ENCODE assay signal across 8 mouse cellular contexts in the genomic region with DNA sequence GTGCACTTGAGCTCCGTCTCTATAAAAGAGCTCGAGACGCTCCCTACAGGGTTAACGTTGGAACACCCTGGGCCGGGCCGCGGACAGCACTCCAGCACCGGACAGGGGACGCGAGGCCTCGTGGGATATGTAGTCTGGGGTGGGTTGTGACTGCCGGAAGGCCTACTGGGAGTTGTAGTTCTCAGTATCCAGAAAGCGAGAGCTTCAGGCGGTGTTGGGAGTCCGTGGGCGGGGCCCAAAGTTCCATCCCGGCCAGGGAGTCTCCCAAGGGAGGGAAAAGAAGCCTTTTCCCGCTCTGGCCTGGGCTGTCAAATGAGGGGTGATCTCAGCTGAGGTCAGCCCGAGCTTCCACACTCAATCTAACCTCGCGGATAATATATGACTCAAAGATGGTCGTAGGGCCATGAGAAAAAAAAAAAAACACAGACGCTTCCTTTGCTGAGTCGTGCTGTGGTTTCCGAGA. TPM values are rescaled to one million over a fixed set of nuclear protein-coding genes. Genes with fewer than 3 reads are reported as not detected.
A peak's percentile ranks its signal among the peaks of the same experiment; 100 is the strongest.
DNase-seq lines count a peak whose midpoint lies in the region; ATAC-seq lines count a peak whose summit lies in the region.

No protein-coding gene starts in this region.

- peak; percentile 94 for ATAC-seq in hindbrain, embryonic 13.5 days (ENCODE audit: low FRiP score)

- H3K9me3 ChIP-seq in hindbrain, embryonic 13.5 days, result peaks cover 8% of the 10 kb centered on the region; the same call in 1 of the 2 replicates

- peaks cover 27% of the 10 kb centered on the region for H3K27me3 ChIP-seq in hindbrain, embryonic 13.5 days

- H3K4me1 ChIP-seq in hindbrain, embryonic 13.5 days (replicated peaks), result peaks cover 54% of the 10 kb centered on the region

- H3K4me3 ChIP-seq in hindbrain, embryonic 13.5 days, result peak overlapping the region; percentile 73

- peak; percentile 95 for DNase-seq in NIH3T3 (ENCODE audit: low read depth)
- peak; percentile 94 to 97 for DNase-seq in cerebellum, postnatal 10 days
- DNase-seq in frontal cortex, postnatal 10 days (ENCODE audit: low spot score in 2 of 2), result peak; percentile 92 to 95
- DNase-seq in layer of hippocampus, postnatal 25 days (ENCODE audit: extremely low spot score in 1 of 2, low spot score in 1 of 2), result peak; percentile 74 to 76
- DNase-seq in lung, postnatal 25 days (ENCODE audit: low spot score), result peak; percentile 98
- peak; percentile 95 for DNase-seq in retina, embryonic 14.5 days (ENCODE audit: low spot score)
- DNase-seq in thymus, postnatal 4 days, result peak; percentile 87

- WGBS in hindbrain, embryonic 13.5 days, result under 1% methylated on average over 25 of the region's 25 CpGs

- H3K27ac ChIP-seq in hindbrain, embryonic 13.5 days, result peak overlapping the region; percentile 95

- peak overlapping the region; percentile 88 for H3K9ac ChIP-seq in hindbrain, embryonic 13.5 days

- peaks cover 31% of the 10 kb centered on the region for H3K36me3 ChIP-seq in hindbrain, embryonic 13.5 days

- peak overlapping the region; percentile 87 for H3K4me2 ChIP-seq in hindbrain, embryonic 13.5 days

RNA-seq across cellular contexts. Expression of a gene that starts 0.9 kb away (rescaled TPM):
- 41.3 and 44.5 TPM in 2 replicates for polyA plus RNA-seq in hindbrain, embryonic 13.5 days (2015; fragmentation: Nextera tagmentation; extraction: Ambion mirVana)
- 10 to 100 TPM; 48.8 to 62.9 TPM for total RNA-seq in layer of hippocampus, postnatal 25 days (2021)

RNA-seq across cellular contexts. Expression of a gene that starts 25.4 kb away (rescaled TPM):
- 234 and 252 TPM in 2 replicates for polyA plus RNA-seq in hindbrain, embryonic 13.5 days (2015; fragmentation: Nextera tagmentation; extraction: Ambion mirVana)
- 100 to 1,000 TPM in 1 of 2 experiments, 10 to 100 TPM in 1; 87.1 to 103 TPM for total RNA-seq in layer of hippocampus, postnatal 25 days (2021)

RNA-seq across cellular contexts. Expression of a gene that starts 37.9 kb away (rescaled TPM):
- polyA plus RNA-seq in hindbrain, embryonic 13.5 days (2015; fragmentation: Nextera tagmentation; extraction: Ambion mirVana), result 2.2 and 2.4 TPM in 2 replicates
- under 1 TPM in 1 of 2 experiments, not detected in 1; 0.52 TPM for total RNA-seq in layer of hippocampus, postnatal 25 days (2021)

Comparison
In these comparisons a context has a peak if more than half of its experiments do, and no peak if none do; other contexts are left out.
1. Peak in every context shown above with its lines: DNase-seq, ATAC-seq, H3K4me3 ChIP-seq and H3K27ac ChIP-seq.